Mouse (Mus musculus) cerebellum, adult 9-10 months (tissue): ENCODE measurements around the gene Sys1.

Source experiments
- DNase-seq: peaks from one replicate; pipeline ENCODE4 v3.0.0; 2022

Sys1 gene

GRCm38 (mm10) chr2:164456864-164457300 lies at the start of gene Sys1:
Sys1 (plus strand) TSS chr2:164456964.
- DNase-seq: no peak

- peak; percentile 47 for DNase-seq
These were observed 49.1 kb upstream of the Sys1 start for GRCm38 (mm10) chr2:164407708-164408107.

- DNase-seq: no peak
These were observed 42.6 kb upstream of the Sys1 start for GRCm38 (mm10) chr2:164414167-164414566.

GRCm38 (mm10) chr2:164414581-164414980 lies 42.2 kb upstream of the Sys1 start:
- no peak for DNase-seq

- DNase-seq: no peak
These were observed 39.6 kb upstream of the Sys1 start for GRCm38 (mm10) chr2:164417198-164417597.

GRCm38 (mm10) chr2:164418308-164418875 lies 38.4 kb upstream of the Sys1 start:
- no peak for DNase-seq

GRCm38 (mm10) chr2:164419489-164419888 lies 37.3 kb upstream of the Sys1 start:
- DNase-seq: no peak

GRCm38 (mm10) chr2:164421306-164421705 lies 35.5 kb upstream of the Sys1 start:
- no peak for DNase-seq

- DNase-seq: no peak
These were observed 34.8 kb upstream of the Sys1 start for GRCm38 (mm10) chr2:164421979-164422378.

- DNase-seq: no peak
These were observed 33.9 kb upstream of the Sys1 start for GRCm38 (mm10) chr2:164422675-164423393.

- peak; percentile 20 for DNase-seq
These were observed 33.3 kb upstream of the Sys1 start for GRCm38 (mm10) chr2:164423464-164423863.

- no peak for DNase-seq
These were observed 32.4 kb upstream of the Sys1 start for GRCm38 (mm10) chr2:164424406-164424805.

GRCm38 (mm10) chr2:164425401-164425800 lies 31.4 kb upstream of the Sys1 start:
- DNase-seq: no peak

GRCm38 (mm10) chr2:164426121-164426520 lies 30.6 kb upstream of the Sys1 start:
- no peak for DNase-seq

GRCm38 (mm10) chr2:164426952-164427351 lies 29.8 kb upstream of the Sys1 start:
- DNase-seq: no peak

- no peak for DNase-seq
These were observed 28.3 kb upstream of the Sys1 start for GRCm38 (mm10) chr2:164428451-164428850.

GRCm38 (mm10) chr2:164429881-164430615 lies 26.7 kb upstream of the Sys1 start:
- DNase-seq: no peak

- DNase-seq: no peak
These were observed 26.1 kb upstream of the Sys1 start for GRCm38 (mm10) chr2:164430697-164431096.

- DNase-seq: no peak
These were observed 24.9 kb upstream of the Sys1 start for GRCm38 (mm10) chr2:164431676-164432465.

- DNase-seq: no peak
These were observed 24.1 kb upstream of the Sys1 start for GRCm38 (mm10) chr2:164432541-164433191.

- DNase-seq: no peak
These were observed 23.4 kb upstream of the Sys1 start for GRCm38 (mm10) chr2:164433278-164433895.

- DNase-seq: no peak
These were observed 22.1 kb upstream of the Sys1 start for GRCm38 (mm10) chr2:164434681-164435080.
